Mouse (Mus musculus): ENCODE data around the gene Pik3r5.

Pik3r5 gene

DNA sequence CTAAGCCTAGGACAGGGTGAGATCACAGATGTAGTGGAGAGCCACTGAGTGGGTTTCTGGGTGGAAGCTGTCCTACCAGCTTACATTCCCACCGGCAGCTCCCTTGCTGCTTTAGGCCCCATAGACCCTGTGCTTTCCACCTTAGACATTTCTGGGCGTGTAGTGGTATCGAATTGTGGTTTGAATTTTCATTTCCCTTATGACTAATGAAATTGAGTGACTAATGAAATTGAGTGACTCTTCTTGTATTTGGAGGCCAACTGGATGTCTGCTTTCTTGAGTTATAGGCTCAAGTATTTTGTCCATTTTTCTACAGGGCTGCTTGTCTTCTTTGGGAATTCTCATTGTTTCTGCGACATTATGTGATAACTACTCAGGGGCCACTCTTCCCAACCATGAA is 14.6 kb downstream of the Pik3r5 start:
- DNase-seq (ENCODE audit: low read depth in 2 of 2, low spot score in 2 of 2), result no peak

DNA sequence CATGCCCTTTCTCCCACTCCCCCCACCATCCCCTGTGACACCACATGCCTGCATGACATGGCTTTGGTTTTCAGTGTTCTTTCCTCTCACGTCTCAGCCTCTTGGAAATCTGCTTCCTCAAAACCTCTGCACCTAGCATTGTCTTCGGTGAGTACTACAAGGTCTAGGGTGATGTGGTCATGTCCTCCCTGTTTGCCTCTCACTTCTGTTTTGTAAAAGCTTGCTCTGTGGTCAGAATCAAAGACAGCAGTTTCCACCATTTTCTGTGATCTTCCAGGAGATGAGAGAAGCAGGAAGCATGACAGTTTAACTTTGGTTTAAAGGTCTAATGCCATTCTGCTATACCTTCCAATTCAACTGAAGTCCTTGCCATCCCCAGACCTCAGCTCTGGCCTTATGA is 15.3 kb downstream of the Pik3r5 start:
- DNase-seq (ENCODE audit: low read depth in 2 of 2, low spot score in 2 of 2), result peak; percentile 51 to 60

DNA sequence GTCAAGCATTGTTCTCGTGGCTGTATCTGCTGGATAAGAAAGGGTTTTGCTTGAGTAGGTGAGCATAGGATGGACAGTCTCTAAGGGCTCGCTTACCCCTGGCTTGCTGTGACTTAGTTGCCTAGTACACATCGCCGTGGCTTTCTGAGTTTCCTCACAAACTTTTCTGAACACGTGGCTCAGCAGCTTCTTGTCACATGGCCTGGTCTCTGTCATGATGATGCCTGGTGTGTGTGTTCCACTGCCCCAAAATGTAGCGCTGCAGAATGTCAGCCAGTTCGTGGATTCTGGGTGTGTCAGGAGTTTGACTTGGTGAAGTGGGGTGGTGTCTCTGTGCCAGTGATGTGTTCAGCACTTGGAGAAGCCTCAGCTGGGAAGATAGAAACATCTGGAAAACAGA is 16.4 kb downstream of the Pik3r5 start:
- DNase-seq (ENCODE audit: low read depth in 2 of 2, low spot score in 2 of 2), result no peak

DNA sequence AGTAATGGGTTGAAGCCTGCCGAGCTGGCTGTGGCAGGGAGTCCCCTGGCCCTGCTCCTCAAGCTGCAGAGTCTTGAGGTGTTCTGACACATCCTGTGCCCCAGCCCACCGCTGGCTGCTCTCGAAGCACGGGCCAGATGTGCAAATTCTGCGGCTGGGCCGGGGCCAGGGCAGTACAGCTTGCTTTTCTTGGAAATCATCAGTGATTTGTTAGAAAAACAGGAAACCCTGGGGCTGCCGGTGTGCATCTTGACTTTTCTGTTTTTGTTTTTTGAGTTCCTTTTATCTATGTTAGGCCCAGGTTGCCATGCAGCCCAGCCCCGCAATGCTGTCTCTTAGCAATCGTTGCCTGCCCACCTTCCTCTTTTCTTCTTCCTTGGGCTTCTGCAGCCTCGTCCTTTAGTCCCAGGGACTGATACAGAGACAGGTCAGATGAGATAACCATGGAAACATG is 19.4 kb downstream of the Pik3r5 start:
- peak; percentile 90 to 91 for DNase-seq (ENCODE audit: low read depth in 2 of 2, low spot score in 2 of 2)

DNA sequence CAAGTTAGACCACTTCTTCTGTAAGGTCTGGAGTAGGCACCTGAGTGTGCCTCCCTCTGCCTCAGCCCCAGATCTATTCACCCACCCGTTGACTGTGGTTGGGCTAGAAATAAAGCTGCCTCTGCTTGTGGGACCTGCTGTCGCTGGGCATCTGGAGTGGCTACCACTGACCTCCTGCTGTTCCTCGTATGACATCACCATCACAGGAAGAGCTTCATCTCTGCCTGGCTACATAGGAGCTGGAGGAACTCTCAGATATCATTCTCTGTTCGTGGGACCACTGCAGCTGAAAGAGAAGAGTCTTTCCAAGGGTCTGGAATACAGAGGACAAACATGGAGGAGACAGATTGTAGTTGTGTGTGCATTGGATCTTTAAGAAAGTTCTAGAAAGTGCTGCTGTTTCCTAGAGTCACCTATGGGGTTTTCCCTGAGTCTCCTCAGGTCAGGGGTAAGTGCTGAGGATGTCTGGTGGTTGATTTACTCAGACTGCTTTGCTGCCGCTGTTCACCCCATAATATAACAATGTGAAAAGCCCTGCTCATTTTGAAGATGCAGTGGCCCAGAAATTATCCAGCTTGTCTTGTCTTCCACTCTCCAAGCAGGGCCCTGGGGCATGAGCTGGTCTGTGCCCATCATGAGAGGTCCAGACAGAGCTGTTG is 20.0 kb downstream of the Pik3r5 start:
- no peak for DNase-seq (ENCODE audit: low read depth in 2 of 2, low spot score in 2 of 2)

DNA sequence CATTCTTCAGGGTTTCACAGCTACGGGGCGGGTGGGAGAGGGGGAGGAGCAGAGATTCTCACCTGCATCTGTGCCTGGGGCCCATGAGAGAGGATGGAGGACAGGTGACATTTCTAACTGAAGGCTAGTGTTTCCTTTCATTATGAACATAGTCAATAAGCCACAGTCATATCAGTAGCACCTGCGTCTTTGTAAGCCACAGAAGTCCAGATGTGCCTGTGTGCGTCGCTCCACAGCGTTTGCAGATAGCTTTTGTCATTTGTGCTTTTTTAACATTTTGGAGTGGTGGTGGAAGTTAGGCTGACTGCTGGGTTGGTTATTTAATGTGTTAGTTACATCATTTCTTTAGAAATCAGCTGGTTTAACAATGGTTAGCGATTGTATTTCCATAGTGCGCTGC is 20.8 kb downstream of the Pik3r5 start:
- DNase-seq (ENCODE audit: low read depth in 2 of 2, low spot score in 2 of 2), result peak in 1 of 2 experiments; percentile 10

DNA sequence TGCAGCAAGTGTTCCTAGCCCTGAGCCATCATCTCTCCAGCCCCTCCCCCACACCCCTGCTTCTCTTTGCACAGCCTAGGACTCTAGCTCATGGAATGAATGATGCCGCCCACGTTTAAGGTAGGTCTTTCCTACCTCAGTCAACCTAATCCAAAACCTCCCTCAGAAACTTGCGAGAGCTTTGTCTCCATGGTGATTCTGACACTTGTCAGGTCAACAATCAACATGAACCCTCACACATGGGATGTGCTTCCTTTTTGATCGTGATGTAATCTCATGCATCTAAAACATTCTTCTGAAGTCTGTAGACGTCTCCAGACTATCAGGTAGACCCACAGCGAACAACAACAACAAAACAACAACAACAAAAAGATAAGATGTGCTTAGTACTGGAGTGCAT is 21.4 kb downstream of the Pik3r5 start:
- peak; percentile 52 to 55 for DNase-seq (ENCODE audit: low read depth in 2 of 2, low spot score in 2 of 2)

DNA sequence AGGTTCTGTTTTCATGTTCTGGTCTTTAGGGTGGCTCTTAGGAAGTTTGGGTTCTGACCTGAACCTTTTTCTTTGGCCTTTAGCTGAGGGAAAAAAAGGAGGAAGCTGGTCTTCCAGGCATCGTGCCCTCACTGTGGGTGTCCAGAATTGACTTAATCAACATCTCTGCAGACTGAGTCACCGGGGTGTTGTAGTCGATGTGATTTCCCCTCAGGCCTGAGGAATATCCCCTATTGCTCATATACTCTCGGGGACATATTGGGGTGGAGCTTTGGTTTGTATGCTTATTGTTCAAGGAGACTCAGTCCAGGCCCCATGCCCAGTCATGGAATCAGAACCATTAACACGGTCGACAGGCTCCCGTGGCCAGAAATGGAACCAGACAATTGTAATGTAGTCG is 26.2 kb downstream of the Pik3r5 start:
- DNase-seq (ENCODE audit: low read depth in 2 of 2, low spot score in 2 of 2), result no peak

DNA sequence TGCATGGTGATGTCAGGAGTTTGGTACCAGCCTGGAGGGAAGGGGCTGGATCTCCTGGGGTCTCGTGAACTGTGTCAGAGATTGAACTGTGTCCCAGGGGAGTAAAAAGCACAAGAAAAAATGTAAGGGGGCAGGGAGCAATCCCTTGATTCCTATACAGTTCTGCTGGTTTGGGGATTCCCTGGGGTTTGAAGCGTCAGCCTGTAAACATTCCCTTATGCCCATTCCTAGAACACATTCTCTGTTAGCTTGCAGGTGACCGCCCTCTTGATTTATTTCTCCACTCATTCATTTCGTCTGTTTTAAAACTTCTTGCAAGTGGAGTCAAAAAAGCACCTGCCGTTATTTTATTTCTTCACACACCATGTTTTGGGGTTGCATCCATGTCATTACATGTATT is 27.1 kb downstream of the Pik3r5 start:
- no peak for DNase-seq (ENCODE audit: low read depth in 2 of 2, low spot score in 2 of 2)

DNA sequence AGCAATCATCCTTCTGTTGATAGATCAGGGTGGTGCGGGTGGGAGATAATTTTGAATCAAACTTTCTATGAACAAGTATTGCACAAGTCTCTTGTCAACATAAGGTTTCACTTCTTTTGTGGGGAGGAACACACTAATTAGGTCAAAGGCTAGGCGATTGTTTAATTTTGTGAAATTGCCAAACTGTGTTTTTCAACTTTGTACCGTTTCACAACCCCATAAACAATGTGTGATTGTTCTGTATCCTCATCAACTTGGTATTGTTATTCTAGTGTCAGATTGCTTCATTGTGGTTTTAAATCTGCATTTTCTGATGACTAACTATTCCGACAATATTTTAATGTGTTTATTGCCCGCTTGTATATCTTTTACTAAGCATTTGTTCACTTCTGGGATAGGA is 27.6 kb downstream of the Pik3r5 start:
- no peak for DNase-seq (ENCODE audit: low read depth in 2 of 2, low spot score in 2 of 2)

DNA sequence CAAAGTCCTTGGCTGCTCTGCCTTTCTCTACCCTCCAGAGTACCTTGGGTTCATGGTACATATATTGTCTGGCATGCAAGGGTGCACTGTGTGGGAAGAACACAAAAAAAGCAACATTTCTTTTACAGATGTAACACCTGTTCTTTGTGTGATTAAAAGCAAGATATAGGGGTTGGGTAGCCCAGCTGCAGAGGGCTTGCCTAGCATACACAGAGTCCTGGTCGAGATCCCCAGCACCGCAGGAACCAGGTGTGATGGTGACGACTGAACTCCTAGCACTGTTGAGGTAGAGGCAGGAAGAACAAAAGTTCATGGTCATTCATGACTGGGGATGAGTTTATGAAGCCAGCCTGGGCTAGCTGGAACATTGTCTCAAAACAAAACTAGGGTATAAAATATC is 30.8 kb downstream of the Pik3r5 start:
- no peak for DNase-seq (ENCODE audit: low read depth in 2 of 2, low spot score in 2 of 2)

DNA sequence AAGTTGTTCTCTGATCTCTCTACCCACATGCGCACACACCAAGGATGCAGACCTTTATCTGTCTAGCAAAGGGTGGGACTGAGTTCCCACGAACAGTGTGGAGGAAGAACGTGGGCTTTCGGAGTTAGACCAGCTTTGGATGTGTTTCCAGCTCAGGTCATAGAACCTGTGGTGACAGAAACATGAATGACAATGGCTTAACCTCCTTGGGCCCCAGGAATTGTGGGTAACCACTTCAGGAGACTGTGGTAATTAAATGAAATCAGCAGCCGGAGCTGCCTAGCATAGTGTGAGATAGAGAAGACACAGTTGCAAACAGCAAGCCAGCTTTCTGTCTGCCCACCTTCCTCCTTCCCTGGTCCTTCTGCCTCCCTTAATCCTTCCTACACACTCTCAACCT is 32.3 kb downstream of the Pik3r5 start:
- peak; percentile 17 to 32 for DNase-seq (ENCODE audit: low read depth in 2 of 2, low spot score in 2 of 2)

DNA sequence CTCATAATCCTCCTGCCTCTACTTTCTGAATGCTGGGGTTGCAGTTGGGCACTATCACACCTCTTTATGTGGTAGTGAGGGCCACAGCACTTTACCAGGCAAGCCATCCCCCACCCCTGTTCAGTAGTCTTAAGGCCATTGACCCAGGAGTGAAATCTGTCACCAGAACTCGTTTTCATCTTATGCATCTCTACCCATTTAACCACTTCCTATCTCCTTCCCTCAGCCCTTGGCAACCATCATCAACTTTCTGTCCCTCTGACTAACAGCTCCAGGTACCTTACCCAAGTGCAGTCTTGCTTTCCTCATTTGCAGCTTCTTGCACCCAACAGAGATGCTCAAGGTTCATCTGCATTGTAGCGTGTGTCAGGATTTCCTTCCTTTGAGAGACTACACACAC is 33.2 kb downstream of the Pik3r5 start:
- DNase-seq (ENCODE audit: low read depth in 2 of 2, low spot score in 2 of 2), result no peak

DNA sequence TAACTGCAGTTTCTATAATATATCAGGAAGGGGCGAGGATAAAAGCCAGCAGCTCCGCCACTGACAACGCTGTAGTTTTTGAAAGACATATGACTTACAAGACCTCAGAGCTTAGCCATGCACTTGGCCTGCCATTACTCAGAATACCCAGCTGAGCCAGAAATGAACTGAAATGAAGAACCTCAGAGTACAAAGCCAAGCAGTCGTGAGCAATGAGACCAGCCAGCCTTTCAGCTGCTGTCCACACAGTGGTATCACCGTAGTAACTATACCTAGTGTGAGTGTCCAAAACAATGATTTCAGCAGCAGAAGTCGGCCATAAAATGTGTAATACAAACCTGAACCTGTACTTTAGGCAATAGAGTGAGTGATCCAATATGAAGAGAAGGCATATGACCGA is 35.5 kb downstream of the Pik3r5 start:
- no peak for DNase-seq (ENCODE audit: low read depth in 2 of 2, low spot score in 2 of 2)

DNA sequence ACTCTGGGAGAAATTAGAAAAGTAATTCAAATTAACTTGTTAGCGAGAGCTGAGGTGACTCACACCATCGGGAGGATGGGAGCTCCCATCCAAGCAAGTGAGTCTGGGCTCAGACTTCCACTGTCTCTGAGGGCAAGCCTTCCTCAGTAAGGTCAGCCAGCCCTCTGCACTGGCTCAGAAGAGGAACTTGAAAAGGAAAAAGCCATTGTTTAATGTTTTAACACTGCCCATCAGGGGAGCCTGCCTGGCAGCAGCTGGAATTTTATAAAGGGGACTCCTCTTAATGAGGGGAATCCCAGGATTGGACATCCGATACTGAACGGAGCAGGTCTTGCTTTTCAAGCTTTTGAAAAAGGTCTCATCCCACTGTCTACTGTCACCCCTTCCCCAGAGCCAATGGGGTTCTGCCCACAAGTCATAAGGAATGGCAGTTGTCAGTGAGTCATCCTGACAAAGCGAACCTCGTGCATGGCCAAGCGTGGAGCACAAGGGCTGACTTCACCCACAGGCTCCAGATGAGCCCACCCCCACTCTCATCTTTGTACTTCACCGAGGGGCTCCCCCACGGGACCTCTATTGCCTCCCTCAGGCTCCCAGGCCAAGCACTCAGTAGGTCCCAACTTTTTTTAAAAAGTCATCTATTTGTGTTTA is 36.2 kb downstream of the Pik3r5 start:
- no peak for DNase-seq (ENCODE audit: low read depth in 2 of 2, low spot score in 2 of 2)

DNA sequence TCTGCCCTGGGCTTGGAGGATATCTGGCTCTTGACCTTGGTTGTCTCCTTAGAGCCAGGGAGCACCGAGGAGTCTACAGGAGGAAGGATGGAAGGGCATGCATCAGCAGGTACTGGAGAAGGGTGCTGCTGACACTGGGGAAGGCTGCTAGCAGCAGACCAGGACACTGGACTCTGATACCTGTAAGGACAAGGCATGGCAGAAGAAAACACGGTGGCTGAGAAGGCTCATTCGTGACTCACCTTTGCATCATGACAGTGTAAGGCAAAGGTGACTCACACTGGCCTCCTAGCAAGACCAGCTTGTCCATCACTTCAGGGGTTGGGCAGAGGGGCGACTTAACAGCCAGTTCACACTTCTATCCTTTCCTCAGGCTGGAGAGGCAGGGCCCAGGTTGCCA is 37.0 kb downstream of the Pik3r5 start:
- DNase-seq (ENCODE audit: low read depth in 2 of 2, low spot score in 2 of 2), result no peak

DNA sequence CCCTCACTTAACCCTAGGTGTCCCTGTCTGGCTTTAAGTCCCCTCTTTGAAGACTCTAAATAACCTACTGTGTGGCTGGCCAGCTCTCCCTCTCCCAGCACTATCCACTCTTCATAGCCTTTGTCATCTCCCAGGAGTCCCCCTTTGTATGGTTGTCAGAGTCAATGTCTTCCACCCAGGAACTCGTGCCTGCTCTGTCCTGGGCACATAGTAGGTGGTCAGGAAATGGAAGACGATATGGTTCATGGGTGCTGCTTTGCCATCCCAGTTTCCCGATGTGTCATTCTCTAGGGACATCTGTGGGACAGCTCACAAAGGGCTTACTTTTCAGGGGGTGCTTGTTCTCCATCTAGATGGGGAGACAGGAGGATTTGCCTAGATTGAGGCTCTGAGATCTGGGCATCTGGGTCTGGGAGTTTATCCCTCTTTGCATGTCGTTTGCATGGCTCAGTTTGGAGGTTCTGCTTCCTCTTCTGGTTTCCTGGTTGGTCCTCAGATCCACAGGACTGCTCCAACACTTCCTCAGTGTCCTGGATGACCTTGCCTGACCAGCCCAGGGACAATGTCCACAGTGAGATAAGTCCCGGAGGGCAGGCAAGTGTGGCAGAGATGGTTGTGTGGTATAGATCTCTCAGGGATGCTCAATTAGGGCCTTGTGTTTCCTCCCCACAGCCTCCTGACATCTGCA is 40.4 kb downstream of the Pik3r5 start:
- no peak for DNase-seq (ENCODE audit: low read depth in 2 of 2, low spot score in 2 of 2)

DNA sequence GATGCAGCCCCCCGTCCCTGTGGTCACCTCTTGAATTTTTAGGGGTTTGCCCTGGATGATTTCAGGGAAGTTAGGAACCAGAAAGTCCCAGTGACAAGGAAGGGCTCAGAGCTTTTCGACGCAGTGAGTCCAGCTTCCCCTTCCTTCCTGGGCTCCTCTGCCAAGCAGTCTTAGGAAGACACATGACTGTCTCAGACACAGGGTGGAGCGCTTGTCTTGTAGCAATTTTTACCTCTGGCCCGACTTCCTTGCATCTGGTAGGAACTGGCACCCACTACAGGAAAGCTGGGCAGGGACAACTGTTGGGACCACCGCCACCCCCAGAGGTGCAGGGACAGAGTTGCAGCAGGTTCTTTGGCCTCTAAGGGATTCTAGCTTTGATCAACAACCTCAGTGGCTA is 42.7 kb downstream of the Pik3r5 start:
- no peak for DNase-seq (ENCODE audit: low read depth in 2 of 2, low spot score in 2 of 2)

DNA sequence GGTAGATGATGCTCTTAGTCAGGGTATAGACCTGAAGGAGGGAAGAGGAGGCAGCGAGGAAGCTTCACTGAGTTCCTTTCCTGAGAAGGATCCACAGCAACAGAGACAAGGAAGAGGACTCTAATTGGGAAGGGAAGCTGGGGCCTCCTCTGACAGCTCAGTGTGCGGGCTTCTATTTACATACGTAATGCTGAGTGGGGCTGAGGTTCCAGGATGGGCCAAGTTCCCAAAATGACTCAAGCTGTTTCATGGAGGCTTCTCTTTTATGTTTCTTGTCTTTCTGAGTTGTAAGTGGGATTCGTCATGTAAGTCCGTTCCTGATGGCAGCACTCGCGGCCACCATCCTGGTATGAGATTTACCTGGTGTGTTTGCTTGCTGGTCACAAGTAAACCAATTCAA is 43.8 kb downstream of the Pik3r5 start:
- DNase-seq (ENCODE audit: low read depth in 2 of 2, low spot score in 2 of 2), result no peak

DNA sequence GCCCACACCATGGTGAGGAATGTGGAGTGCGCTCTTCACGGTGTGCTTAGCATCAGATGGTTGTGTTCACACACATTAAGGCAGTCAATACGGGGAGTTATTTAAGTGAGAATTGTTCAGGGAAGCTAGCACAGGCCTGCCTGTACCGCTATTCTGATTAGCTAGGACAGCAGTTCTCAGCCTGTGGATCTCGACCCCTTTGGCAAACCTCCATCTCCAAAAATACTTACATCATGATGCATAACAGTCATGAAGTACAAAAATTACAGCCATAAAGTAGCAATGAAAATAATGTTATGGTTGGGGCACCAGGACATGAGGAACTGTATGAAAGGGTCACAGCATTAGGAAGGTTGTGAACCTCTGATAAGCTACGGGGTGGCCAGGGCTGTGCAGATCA is 45.7 kb downstream of the Pik3r5 start:
- DNase-seq (ENCODE audit: low read depth in 2 of 2, low spot score in 2 of 2), result no peak

DNA sequence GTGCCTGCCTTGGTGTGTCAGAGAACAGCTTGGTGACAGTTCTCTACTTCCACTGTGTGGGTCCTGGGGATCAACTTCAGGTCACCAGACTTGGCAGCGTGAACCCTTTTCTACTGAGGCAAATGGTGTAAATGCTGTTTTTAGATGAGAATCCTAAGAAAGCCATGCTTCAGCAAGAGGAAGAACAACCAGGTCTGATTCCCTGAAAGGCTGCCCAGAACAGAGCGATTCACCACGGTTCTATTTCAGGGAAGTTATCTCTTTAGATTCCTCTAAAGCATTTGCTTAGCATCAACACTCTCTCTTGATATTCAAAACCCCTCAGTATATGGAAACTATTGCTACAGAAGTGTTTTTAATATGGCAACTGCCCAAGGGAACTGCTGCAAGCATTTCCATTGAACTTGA is 46.7 kb downstream of the Pik3r5 start:
- DNase-seq (ENCODE audit: low read depth in 2 of 2, low spot score in 2 of 2), result no peak

DNA sequence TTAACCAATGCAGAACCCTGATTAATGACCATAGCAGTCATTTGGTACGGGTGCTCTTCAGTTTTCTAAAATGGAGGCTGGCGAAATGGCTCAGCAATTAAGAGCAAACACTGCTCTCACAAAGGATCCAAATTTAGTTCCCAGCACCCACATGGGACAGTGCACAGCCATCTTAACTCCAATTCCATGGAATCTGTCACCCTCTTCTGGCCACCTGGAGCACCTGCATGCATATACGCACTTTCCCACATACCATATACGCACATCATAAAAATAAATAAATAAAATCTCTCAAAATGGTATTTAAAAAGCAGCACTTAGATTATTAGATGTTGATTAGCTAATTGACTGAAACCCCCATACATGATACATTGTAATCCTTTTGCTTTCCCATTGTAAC is 48.7 kb downstream of the Pik3r5 start:
- no peak for DNase-seq (ENCODE audit: low read depth in 2 of 2, low spot score in 2 of 2)

DNA sequence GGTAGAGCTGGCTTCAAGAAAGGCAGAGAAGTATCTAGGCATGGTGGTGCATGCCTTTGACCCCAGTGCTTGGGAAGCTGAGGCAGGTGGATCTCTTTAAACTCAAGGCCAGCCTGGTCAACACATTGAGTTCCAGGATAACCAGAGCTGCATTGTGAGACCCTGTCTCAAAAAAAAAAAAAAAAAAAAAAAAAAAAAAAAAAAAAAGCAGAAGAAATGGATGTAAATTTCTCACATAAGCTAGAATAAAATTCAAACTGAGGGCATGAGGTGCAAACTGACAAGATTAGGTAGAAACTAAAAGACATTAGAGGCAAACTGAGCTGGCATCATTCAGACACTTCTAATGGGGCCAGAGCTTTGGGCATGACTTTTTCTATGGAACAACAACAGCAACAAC is 50.1 kb downstream of the Pik3r5 start:
- no peak for DNase-seq (ENCODE audit: low read depth in 2 of 2, low spot score in 2 of 2)

Measured in CD8-positive naive resting alpha-beta T cell, adult 2 months (primary cell).